Mouse (Mus musculus) kidney, postnatal 10 days (tissue): ENCODE measurements around the gene Adipoq.
"Not testable (repeated sequence)": the region's sequence is repeated elsewhere in the genome, so short reads cannot be mapped to it uniquely, and the experiment has no call there.

Source experiments
- DNase-seq: peaks from one replicate; pipeline ENCODE4 v3.0.0; 2021; ENCODE audit warnings: mixed read lengths

Adipoq gene

GRCm38 (mm10) chr16:23146280-23146679 lies at the start of gene Adipoq:
Gene Adipoq, plus strand, starts transcription at chr16:23146536.
- no peak for DNase-seq

GRCm38 (mm10) chr16:23096886-23097285 lies 49.5 kb upstream of the Adipoq start:
- DNase-seq: not testable (repeated sequence)

- not testable (repeated sequence) for DNase-seq
Measured at GRCm38 (mm10) chr16:23097290-23098104, 48.8 kb upstream of the Adipoq start.

GRCm38 (mm10) chr16:23098105-23098452 lies 48.3 kb upstream of the Adipoq start:
- DNase-seq: not testable (repeated sequence)

DNA sequence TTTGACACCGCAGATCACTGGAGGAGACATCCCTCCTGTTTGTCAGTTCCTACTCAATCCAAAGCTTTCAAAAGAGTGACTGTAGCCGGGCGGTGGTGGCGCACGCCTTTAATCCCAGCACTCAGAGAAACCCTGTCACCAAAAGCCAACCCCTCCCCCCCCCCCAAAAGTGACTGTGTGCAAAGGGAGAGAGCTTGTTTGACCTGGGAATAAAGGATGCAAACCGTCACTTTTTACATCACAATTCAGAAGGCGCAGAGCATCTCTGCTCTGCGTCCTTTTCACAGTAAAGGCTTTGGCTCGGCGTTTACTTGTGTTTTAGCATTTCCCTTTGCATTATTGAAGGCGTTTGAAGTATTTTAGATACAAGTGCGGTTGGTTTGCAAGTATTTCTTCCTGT lies 46.7 kb upstream of the Adipoq start:
- DNase-seq: no peak

GRCm38 (mm10) chr16:23100099-23100575 lies 46.2 kb upstream of the Adipoq start:
- DNase-seq: peak; percentile 79

GRCm38 (mm10) chr16:23100613-23101012 lies 45.7 kb upstream of the Adipoq start:
- no peak for DNase-seq

DNA sequence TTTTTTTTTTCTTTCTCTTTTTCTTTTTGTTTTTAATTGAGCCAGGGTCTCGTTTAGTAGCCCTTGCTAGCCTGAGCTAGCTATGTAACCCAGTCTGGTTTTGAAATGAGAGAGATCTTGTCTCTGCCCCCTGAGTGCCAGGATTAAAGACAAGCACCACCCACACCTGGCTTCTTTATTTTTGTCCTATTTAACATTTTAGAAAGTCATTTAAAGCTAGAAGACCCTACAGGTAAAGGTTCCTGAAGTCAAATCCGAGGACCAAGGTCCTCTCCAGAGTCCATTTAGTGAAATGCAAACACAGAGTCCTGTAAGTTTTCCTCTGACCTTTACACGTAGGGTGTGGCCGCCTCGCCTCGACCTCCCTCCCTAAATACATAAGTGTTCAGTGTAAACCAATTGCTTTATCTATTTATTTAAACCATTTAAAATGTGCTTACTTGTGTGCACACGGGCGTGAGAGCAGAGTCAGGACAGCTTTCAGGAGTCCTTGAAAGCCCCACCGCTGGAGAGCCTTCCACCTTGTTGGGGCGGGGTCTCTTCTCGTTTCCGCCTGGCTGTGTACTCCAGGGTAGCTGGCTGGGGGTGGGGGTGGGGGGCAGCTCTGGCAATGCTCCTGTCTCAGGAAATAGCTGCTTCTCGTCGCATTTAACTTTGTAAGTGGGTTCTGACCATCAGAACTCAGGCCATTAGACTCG lies 43.8 kb upstream of the Adipoq start:
- DNase-seq: no peak

- peak; percentile 55 for DNase-seq
Measured at GRCm38 (mm10) chr16:23103038-23103745, 43.1 kb upstream of the Adipoq start.

DNA sequence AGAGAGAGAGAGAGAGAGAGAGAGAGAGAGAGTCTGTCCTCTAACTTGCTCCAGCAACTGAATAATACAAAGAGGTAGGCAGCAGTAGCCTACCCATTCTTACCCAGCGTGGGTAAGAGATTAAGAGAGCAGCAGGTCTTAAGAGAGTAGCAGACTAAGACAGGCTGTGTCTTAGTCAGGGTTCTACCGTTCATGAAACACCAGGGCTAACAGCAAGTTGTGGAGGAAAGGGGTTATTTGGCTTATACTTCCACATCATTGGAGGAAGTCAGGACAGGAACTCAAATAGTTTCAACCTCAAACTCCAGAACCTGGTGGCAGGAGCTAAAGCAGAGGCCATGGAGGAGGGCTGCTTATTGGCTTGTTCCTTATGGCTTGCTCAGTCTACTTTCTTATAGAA lies 42.5 kb upstream of the Adipoq start:
- no peak for DNase-seq

GRCm38 (mm10) chr16:23106121-23106520 lies 40.2 kb upstream of the Adipoq start:
- no peak for DNase-seq

GRCm38 (mm10) chr16:23107231-23107942 lies 38.9 kb upstream of the Adipoq start, which contains the start of gene Eif4a2:
Gene Eif4a2, plus strand, starts transcription at chr16:23107444.
- peak; percentile 96 for DNase-seq

GRCm38 (mm10) chr16:23107946-23108759 lies 38.2 kb upstream of the Adipoq start:
- peak; percentile 91 for DNase-seq

GRCm38 (mm10) chr16:23108943-23109342 lies 37.4 kb upstream of the Adipoq start:
- no peak for DNase-seq

- no peak for DNase-seq
Measured at GRCm38 (mm10) chr16:23109350-23110280, 36.7 kb upstream of the Adipoq start.

DNA sequence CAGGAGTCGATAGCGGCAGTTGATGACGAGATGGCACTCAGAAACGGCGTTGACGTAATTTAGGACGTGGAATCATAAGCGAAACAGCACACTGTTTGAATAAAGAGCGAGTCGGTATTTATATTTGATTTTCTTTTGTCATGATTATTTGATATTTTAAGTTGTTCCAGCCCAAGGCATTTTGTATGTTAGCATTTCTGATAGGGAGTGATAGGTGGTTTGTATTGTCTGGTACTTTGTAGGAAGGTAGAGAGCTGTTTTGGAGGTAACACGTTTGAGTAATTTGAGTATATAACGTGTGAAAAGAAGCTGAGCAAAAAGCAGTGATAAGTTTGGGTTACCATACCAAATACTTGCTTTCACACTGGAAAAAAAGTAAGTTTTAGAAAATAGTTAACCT lies 34.0 kb upstream of the Adipoq start:
- no peak for DNase-seq

- no peak for DNase-seq
Measured at GRCm38 (mm10) chr16:23112861-23113435, 33.4 kb upstream of the Adipoq start.

- DNase-seq: no peak
Measured at GRCm38 (mm10) chr16:23113903-23114302, 32.4 kb upstream of the Adipoq start.

DNA sequence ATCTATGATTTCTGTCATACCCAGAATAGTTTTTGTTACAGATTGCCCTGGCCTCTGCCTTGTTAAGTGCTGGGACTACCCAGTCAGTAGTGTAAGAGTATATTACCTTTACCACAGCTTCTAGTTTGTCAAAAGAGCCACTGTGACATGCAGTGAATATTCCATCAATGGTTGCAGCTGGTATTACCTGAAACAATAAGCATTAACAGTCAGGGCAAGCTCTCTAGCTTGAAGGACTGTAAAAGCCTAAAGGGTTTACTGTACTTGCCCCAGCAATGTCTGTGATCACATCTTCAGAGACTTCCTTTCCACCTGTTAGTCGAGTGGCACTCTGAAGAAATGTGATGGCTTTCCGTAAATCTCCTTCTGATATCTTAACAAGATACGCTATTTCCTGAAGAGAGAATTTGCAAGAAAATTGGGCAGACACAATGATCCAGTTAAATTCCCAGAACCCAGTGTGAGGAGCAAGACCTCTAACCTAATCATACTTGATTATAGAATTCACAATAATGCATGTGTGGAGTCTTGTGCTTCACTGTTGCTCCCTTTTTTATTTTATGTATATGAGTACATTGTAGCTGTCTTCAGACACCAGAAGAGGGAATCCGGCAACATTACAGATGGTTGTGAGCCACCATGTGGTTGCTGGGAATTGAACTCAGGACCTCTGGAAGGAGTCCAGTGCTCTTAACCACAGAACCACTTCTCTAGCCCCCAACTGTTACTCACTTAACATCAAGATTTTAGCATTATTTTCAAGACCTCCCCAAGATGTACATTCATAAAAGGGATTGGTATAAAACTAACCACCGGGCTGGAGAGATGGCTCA lies 31.8 kb upstream of the Adipoq start:
- DNase-seq: no peak
